Mouse (Mus musculus) MEL (cell line): ENCODE results near the gene Tgoln1. TPM values are rescaled to one million over a fixed set of nuclear protein-coding genes. Genes with fewer than 3 reads are reported as not detected.

Experiments used
- DNase-seq: peaks from one replicate; pipeline ENCODE4 v3.0.0; 2011; ENCODE audit warnings: low read depth, low spot score
- H3K27ac ChIP-seq: 2 replicates; pipeline ENCODE4 v1.5.1; 2012; ENCODE audit warnings: low read depth, mild to moderate bottlenecking, control low read depth, low read length, moderate library complexity; ENCODE audit not compliant: control insufficient read depth
- H3K27me3 ChIP-seq, 2 experiments: fragments of 150-350 bp in 1 of 2; sonication (generic) in 1 of 2; 2 replicates each; pipeline ENCODE4 v1.6.1; 2012; ENCODE audit warnings: low read length in 2 of 2, mild to moderate bottlenecking in 2 of 2, improper control_type of control experiment in 1 of 2, moderate library complexity in 1 of 2; ENCODE audit not compliant: insufficient read depth in 2 of 2, control insufficient read depth in 1 of 2
- H3K36me3 ChIP-seq, 2 experiments: 2 replicates each; pipeline ENCODE4 v1.6.1; 2012 to 2014; ENCODE audit warnings: low read length in 2 of 2, improper control_type of control experiment in 1 of 2, inconsistent platforms in 1 of 2, mild to moderate bottlenecking in 1 of 2; ENCODE audit not compliant: insufficient read depth in 2 of 2, control insufficient read depth in 1 of 2
- H3K4me1 ChIP-seq, 2 experiments: fragments of 150-350 bp in 1 of 2; sonication (generic) in 1 of 2; 2 replicates each; pipeline ENCODE4 v1.6.1; 2012; ENCODE audit warnings: low read length in 2 of 2, improper control_type of control experiment in 1 of 2, mild to moderate bottlenecking in 1 of 2; ENCODE audit not compliant: insufficient read depth in 2 of 2, control insufficient read depth in 1 of 2
- H3K4me3 ChIP-seq, 2 experiments: fragments of 150-350 bp in 1 of 2; sonication (generic) in 1 of 2; 2 replicates each; pipeline ENCODE4 v1.5.1; 2012; ENCODE audit warnings: low read depth in 2 of 2, low read length in 2 of 2, mild to moderate bottlenecking in 2 of 2, moderate library complexity in 2 of 2, control low read depth in 1 of 2, improper control_type of control experiment in 1 of 2; ENCODE audit not compliant: control insufficient read depth in 1 of 2, insufficient read depth in 1 of 2
- H3K79me2 ChIP-seq: 2 replicates; pipeline ENCODE4 v1.6.1; 2012; ENCODE audit warnings: mild to moderate bottlenecking, low read length, moderate library complexity; ENCODE audit not compliant: control insufficient read depth, poor library complexity, insufficient read depth
- H3K9ac ChIP-seq: 2 replicates; pipeline ENCODE4 v1.6.1; 2012; ENCODE audit warnings: low read depth, mild to moderate bottlenecking, control low read depth, low read length, moderate library complexity; ENCODE audit not compliant: control insufficient read depth, poor library complexity, severe bottlenecking
- H3K9me3 ChIP-seq: fragments of 150-350 bp; sonication (generic); replicated peaks from 2 replicates; pipeline ENCODE4 v1.6.1; 2012; ENCODE audit warnings: mild to moderate bottlenecking, low read length, improper control_type of control experiment, moderate library complexity; ENCODE audit not compliant: insufficient read depth
- BHLHE40 ChIP-seq: IDR thresholded peaks from 2 replicates; pipeline ENCODE4 v1.6.1; 2012; ENCODE audit warnings: low read depth, mild to moderate bottlenecking, inconsistent platforms, low read length, improper control_type of control experiment, borderline replicate concordance
- CHD2 ChIP-seq: IDR thresholded peaks from 2 replicates; pipeline ENCODE4 v1.6.1; 2011; ENCODE audit warnings: low read length, improper control_type of control experiment
- E2F4 ChIP-seq: IDR thresholded peaks from 2 replicates; pipeline ENCODE4 v1.6.1; 2011; ENCODE audit warnings: low read depth, low read length, improper control_type of control experiment, borderline replicate concordance
- EP300 ChIP-seq, 2 experiments: IDR thresholded peaks; 2 replicates each; pipeline ENCODE4 v1.6.1; 2011; ENCODE audit warnings: improper control_type of control experiment in 2 of 2, low read length in 2 of 2, low read depth in 1 of 2, mild to moderate bottlenecking in 1 of 2
- ETS1 ChIP-seq: IDR thresholded peaks from 2 replicates; pipeline ENCODE4 v1.6.1; 2012; ENCODE audit warnings: low read depth, mild to moderate bottlenecking, inconsistent platforms, low read length, improper control_type of control experiment, moderate library complexity
- GABPA ChIP-seq: IDR thresholded peaks from 2 replicates; pipeline ENCODE4 v1.6.1; 2012; ENCODE audit warnings: low read depth, mild to moderate bottlenecking, inconsistent platforms, low read length, improper control_type of control experiment, moderate library complexity
- GATA1 ChIP-seq: IDR thresholded peaks from 2 replicates; pipeline ENCODE4 v1.6.1; 2011; ENCODE audit warnings: low read depth, low read length, improper control_type of control experiment
- HCFC1 ChIP-seq: IDR thresholded peaks from 2 replicates; pipeline ENCODE4 v1.6.1; 2012; ENCODE audit warnings: low read depth, mild to moderate bottlenecking, inconsistent platforms, low read length, improper control_type of control experiment, moderate library complexity
- JUND ChIP-seq: IDR thresholded peaks from 2 replicates; pipeline ENCODE4 v1.6.1; 2011; ENCODE audit warnings: low read depth, mild to moderate bottlenecking, improper control_type of control experiment, low read length
- KAT2A ChIP-seq: conservative IDR thresholded peaks from 2 replicates; pipeline ENCODE4 v1.6.1; 2012; ENCODE audit warnings: low read depth, low read length, improper control_type of control experiment, inconsistent platforms
- MEF2A ChIP-seq: IDR thresholded peaks from 2 replicates; pipeline ENCODE4 v1.6.1; 2014; ENCODE audit warnings: low read depth, mild to moderate bottlenecking, inconsistent platforms, low read length, improper control_type of control experiment; ENCODE audit not compliant: poor library complexity, insufficient replicate concordance, severe bottlenecking; ENCODE audit errors: extremely low read depth
- MYB ChIP-seq: IDR thresholded peaks from 2 replicates; pipeline ENCODE4 v1.6.1; 2011; ENCODE audit warnings: mild to moderate bottlenecking, low read depth, low read length, improper control_type of control experiment
- NELFE ChIP-seq: IDR thresholded peaks from 2 replicates; pipeline ENCODE4 v1.6.1; 2011; ENCODE audit warnings: low read depth, low read length, improper control_type of control experiment
- NRF1 ChIP-seq: IDR thresholded peaks from 2 replicates; pipeline ENCODE4 v1.6.1; 2014; ENCODE audit warnings: low read depth, mild to moderate bottlenecking, inconsistent platforms, low read length, improper control_type of control experiment, moderate library complexity; ENCODE audit not compliant: poor library complexity, insufficient read depth, severe bottlenecking
- POLR2A ChIP-seq, 2 experiments: IDR thresholded peaks; 2 replicates each; pipeline ENCODE4 v1.6.1; 2011 to 2012; ENCODE audit warnings: low read length in 2 of 2, mild to moderate bottlenecking in 2 of 2, control low read depth in 1 of 2, improper control_type of control experiment in 1 of 2, low read depth in 1 of 2, moderate library complexity in 1 of 2; ENCODE audit not compliant: control insufficient read depth in 1 of 2, insufficient read depth in 1 of 2, poor library complexity in 1 of 2
- POLR2AphosphoS2 ChIP-seq: IDR thresholded peaks from 2 replicates; pipeline ENCODE4 v1.6.1; 2011; ENCODE audit warnings: low read length, improper control_type of control experiment
- RCOR1 ChIP-seq: IDR thresholded peaks from 2 replicates; pipeline ENCODE4 v1.6.1; 2012; ENCODE audit warnings: low read depth, mild to moderate bottlenecking, inconsistent platforms, low read length, improper control_type of control experiment
- SMC3 ChIP-seq: IDR thresholded peaks from 2 replicates; pipeline ENCODE4 v1.6.1; 2011; ENCODE audit warnings: low read depth, low read length, improper control_type of control experiment
- TAL1 ChIP-seq: IDR thresholded peaks from 2 replicates; pipeline ENCODE4 v1.6.1; 2012; ENCODE audit warnings: mild to moderate bottlenecking, inconsistent platforms, low read length, moderate library complexity, mixed read lengths
- TBP ChIP-seq: IDR thresholded peaks from 2 replicates; pipeline ENCODE4 v1.8.0; 2011; ENCODE audit warnings: low read depth, low read length, improper control_type of control experiment
- TCF12 ChIP-seq: IDR thresholded peaks from 2 replicates; pipeline ENCODE4 v1.6.1; 2014; ENCODE audit warnings: low read depth, mild to moderate bottlenecking, inconsistent platforms, low read length, improper control_type of control experiment, moderate library complexity
- UBTF ChIP-seq: IDR thresholded peaks from 2 replicates; pipeline ENCODE4 v1.6.1; 2012; ENCODE audit warnings: low read depth, mild to moderate bottlenecking, inconsistent platforms, low read length, improper control_type of control experiment, moderate library complexity, borderline replicate concordance; ENCODE audit not compliant: insufficient read depth
- ZC3H11A ChIP-seq: IDR thresholded peaks from 2 replicates; pipeline ENCODE4 v1.6.1; 2012; ENCODE audit warnings: low read depth, mild to moderate bottlenecking, inconsistent platforms, low read length, improper control_type of control experiment
- ZKSCAN1 ChIP-seq: IDR thresholded peaks from 2 replicates; pipeline ENCODE4 v1.6.1; 2012; ENCODE audit warnings: low read depth, mild to moderate bottlenecking, inconsistent platforms, low read length, improper control_type of control experiment, moderate library complexity
- ZMIZ1 ChIP-seq: IDR thresholded peaks from 2 replicates; pipeline ENCODE4 v1.6.1; 2012; ENCODE audit warnings: low read depth, mild to moderate bottlenecking, inconsistent platforms, low read length, improper control_type of control experiment, moderate library complexity
- ZNF384 ChIP-seq: IDR thresholded peaks from 2 replicates; pipeline ENCODE4 v1.6.1; 2012; ENCODE audit warnings: low read depth, mild to moderate bottlenecking, inconsistent platforms, low read length, improper control_type of control experiment
- polyA plus RNA-seq, 2 experiments: library from polyadenylated mRNA; stranded (reverse) in 1 of 2; unstranded in 1 of 2; fragments of >175 nt in 1 of 2; fragments of >200 nt in 1 of 2; gene quantifications; 2 replicates each; pipeline versions ENCODE4 v1.2.1 to v1.2.4; 2012; ENCODE audit warnings: low replicate concordance in 2 of 2, low read depth in 1 of 2; ENCODE audit not compliant: insufficient read length in 2 of 2, insufficient read depth in 1 of 2, missing spikeins in 1 of 2
- total RNA-seq: library from RNA; depleted of rRNA; stranded (reverse); fragments of 300-350 nt; gene quantifications from 2 replicates; pipeline ENCODE4 v1.2.3, GENCODE M21; 2012

The Tgoln1 gene
- total and polyA plus RNA-seq, 3 experiments = 20.6 to 106 (median 23.9) TPM

DNA sequence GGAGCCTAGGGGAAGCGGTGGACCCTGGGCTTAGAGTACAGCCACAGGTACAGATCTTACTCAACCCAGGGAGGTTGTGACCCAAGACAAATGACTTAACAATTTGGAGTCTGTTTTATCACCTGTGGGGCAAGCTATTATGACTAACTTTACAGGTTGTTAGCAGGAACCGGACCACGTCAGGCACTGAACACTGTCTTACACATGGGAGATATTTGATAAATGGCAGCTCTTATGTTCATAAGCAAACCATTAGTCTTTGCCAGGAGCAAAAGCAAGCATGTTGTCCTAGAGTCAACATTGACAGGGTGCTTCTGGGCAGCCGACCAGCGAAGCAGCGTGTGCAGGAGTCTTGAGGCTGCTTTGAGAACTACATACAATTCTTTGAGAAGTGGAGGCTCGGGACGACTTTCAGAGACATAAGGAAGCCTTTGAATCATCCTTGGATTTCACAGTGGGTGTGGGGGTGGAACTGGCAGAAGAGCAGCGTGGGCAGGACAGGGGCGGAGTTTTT lies 33.6 kb upstream of the Tgoln1 start:
- H3K9ac ChIP-seq = no peak overlapping the region
- no peaks in the 10 kb centered on the region for H3K9me3 ChIP-seq
- no peaks in the 10 kb centered on the region for H3K4me1 ChIP-seq
- no peak overlapping the region for H3K4me3 ChIP-seq
- peaks cover 0 to 10% of the 10 kb centered on the region in 2 experiments; a peak in 2 of 4 replicates for H3K27me3 ChIP-seq
- H3K79me2 ChIP-seq = no peaks in the 10 kb centered on the region
- TF ChIP-seq KAT2A (no peak), POLR2AphosphoS2 (no peak), POLR2A (IDR thresholded peaks at IDR 0.05; ENCODE audit: control insufficient read depth in 1 of 2, insufficient read depth in 1 of 2, low read depth in 1 of 2, low read length in 2 of 2, poor library complexity in 1 of 2) (no peak), ETS1 (no peak), HCFC1 (no peak), GABPA (no peak), NELFE (no peak), CHD2 (no peak), E2F4 (no peak), ZMIZ1 (no peak), MEF2A (no peak)
- H3K36me3 ChIP-seq = no peaks in the 10 kb centered on the region
- no peak for DNase-seq
- no peak overlapping the region for H3K27ac ChIP-seq

DNA sequence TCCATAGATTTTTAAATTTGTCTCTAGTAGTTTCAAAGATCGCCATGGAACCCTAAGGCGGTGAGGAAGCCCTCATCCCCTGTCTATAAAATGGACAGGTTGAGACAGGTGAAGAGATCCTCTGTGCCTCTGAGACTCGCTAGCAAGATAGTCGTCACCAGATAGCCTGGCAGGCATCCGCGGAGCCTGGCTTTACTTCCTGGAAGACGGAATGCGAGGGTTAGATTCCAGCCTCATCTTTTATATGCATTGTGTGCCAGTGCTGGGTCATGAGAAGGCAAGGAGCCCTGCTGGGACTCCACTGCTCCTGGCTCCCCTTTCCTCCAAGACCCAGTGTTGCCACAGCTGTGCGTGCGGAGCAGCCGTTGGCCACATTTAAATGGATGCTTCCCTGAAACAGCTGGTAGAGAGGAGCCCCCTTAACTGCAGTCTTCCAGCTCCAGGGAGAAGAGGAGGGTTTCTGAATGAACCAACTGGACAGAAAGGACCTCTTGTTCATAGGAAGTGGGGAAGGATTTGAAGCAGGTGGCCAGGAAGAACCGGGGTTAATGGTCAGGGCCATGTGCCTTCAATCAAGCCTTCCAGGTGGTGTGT lies 31.3 kb upstream of the Tgoln1 start:
- TF ChIP-seq SMC3 = no peak
- no peak for TF ChIP-seq ZC3H11A
- no peak for TF ChIP-seq TAL1
- no peak for TF ChIP-seq ZKSCAN1
- TF ChIP-seq MYB = no peak
- no peak for TF ChIP-seq NRF1
- TF ChIP-seq JUND = no peak
- no peak for TF ChIP-seq ZMIZ1
- TF ChIP-seq NELFE = no peak
- TF ChIP-seq RCOR1 = no peak
- no peak for TF ChIP-seq GABPA
- TF ChIP-seq GATA1 = no peak
- TF ChIP-seq UBTF = no peak
- TF ChIP-seq TCF12 = no peak
- TF ChIP-seq EP300 (IDR thresholded peaks at IDR 0.05; ENCODE audit: low read depth in 1 of 2, low read length in 2 of 2) = no peak
- TF ChIP-seq TBP = no peak
- TF ChIP-seq BHLHE40 = no peak
- TF ChIP-seq ZNF384 = no peak
- no peak for TF ChIP-seq KAT2A
- TF ChIP-seq, all 39 proteins: peak for 0
- no peaks in the 10 kb centered on the region for H3K79me2 ChIP-seq
- H3K9ac ChIP-seq = no peak overlapping the region
- H3K9me3 ChIP-seq = no peaks in the 10 kb centered on the region
- no peaks in the 10 kb centered on the region for H3K4me1 ChIP-seq
- no peaks in the 10 kb centered on the region for H3K36me3 ChIP-seq
- peaks cover 3 to 10% of the 10 kb centered on the region in 2 experiments; a peak in 3 of 4 replicates for H3K27me3 ChIP-seq
- no peak for DNase-seq
- H3K27ac ChIP-seq = no peak overlapping the region
- H3K4me3 ChIP-seq = no peak overlapping the region
